Mouse (Mus musculus): ENCODE measurements around the gene Fpgs. TPM values are rescaled to one million over a fixed set of nuclear protein-coding genes. Genes with fewer than 3 reads are reported as not detected.

The Fpgs gene
- polyA plus RNA-seq, 1 experiment: 33.7 TPM

DNA sequence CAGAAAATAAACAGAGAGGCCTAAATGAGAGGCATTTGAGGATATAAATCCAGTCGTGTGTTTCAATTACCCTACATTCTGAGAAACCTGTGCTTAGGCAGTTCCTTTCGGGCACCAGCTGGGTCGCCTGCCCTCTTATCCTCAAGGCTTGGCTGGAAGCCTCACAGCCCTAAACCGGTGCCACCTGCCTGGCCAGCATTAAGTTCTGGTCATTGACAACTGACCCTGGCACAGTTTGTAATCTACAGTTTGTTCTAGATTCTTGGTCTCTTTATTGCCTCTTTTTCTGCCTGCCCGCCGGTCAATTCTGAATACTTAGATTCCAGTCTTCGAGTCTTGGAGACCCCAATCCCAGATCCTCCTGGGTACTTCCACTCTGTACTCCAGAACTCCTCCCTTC lies 10.7 kb downstream of the Fpgs start:
- DNase-seq (ENCODE audit: low read depth): peak; percentile 6
- TF ChIP-seq POLR2A (IDR thresholded peaks at IDR 0.05; ENCODE audit: borderline replicate concordance, extremely low read depth, insufficient read depth, insufficient read length, poor library complexity, severe bottlenecking) (no peak), CTCF (IDR thresholded peaks at IDR 0.05; ENCODE audit: borderline replicate concordance, extremely low read depth, insufficient read depth, insufficient read length) (no peak)

- no peak for DNase-seq (ENCODE audit: low read depth)
- TF ChIP-seq POLR2A (IDR thresholded peaks at IDR 0.05; ENCODE audit: borderline replicate concordance, extremely low read depth, insufficient read depth, insufficient read length, poor library complexity, severe bottlenecking) (no peak), CTCF (IDR thresholded peaks at IDR 0.05; ENCODE audit: borderline replicate concordance, extremely low read depth, insufficient read depth, insufficient read length) (no peak)
Observed at GRCm38 (mm10) chr2:32692496-32692895, 11.4 kb downstream of the Fpgs start.

GRCm38 (mm10) chr2:32691041-32691440 lies 12.9 kb downstream of the Fpgs start:
- DNase-seq (ENCODE audit: low read depth): no peak
- TF ChIP-seq POLR2A (IDR thresholded peaks at IDR 0.05; ENCODE audit: borderline replicate concordance, extremely low read depth, insufficient read depth, insufficient read length, poor library complexity, severe bottlenecking) (no peak), CTCF (IDR thresholded peaks at IDR 0.05; ENCODE audit: borderline replicate concordance, extremely low read depth, insufficient read depth, insufficient read length) (no peak)

- TF ChIP-seq POLR2A (IDR thresholded peaks at IDR 0.05; ENCODE audit: borderline replicate concordance, extremely low read depth, insufficient read depth, insufficient read length, poor library complexity, severe bottlenecking) (no peak), CTCF (IDR thresholded peaks at IDR 0.05; ENCODE audit: borderline replicate concordance, extremely low read depth, insufficient read depth, insufficient read length) (peak; percentile 100)
- DNase-seq (ENCODE audit: low read depth): peak; percentile 92
Observed at GRCm38 (mm10) chr2:32689420-32689819, 14.5 kb downstream of the Fpgs start.

- no peak for DNase-seq (ENCODE audit: low read depth)
- no peak for TF ChIP-seq POLR2A (IDR thresholded peaks at IDR 0.05; ENCODE audit: borderline replicate concordance, extremely low read depth, insufficient read depth, insufficient read length, poor library complexity, severe bottlenecking)
- TF ChIP-seq CTCF (IDR thresholded peaks at IDR 0.05; ENCODE audit: borderline replicate concordance, extremely low read depth, insufficient read depth, insufficient read length): no peak
Observed at GRCm38 (mm10) chr2:32687562-32687961, 16.4 kb downstream of the Fpgs start.

DNA sequence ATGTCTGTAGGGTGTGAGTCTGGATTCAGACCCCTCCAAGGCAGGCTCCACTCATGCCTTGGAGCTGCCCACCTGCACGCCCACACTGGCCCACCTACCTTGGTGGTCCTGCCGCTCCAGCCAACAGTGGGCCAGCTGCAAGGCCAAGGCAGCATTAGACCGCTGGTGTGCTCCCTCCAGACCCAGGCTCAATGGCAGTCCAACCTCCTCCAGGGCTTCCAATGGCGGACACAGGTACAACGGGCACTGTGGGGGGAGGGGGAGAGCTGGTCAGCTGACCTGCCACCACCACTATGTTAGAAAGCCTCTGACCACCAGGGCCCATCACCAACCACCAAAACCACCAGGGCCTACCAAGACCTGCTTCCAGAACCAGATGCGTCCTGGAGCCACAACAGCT lies 17.3 kb downstream of the Fpgs start:
- TF ChIP-seq CTCF (IDR thresholded peaks at IDR 0.05; ENCODE audit: borderline replicate concordance, extremely low read depth, insufficient read depth, insufficient read length): no peak
- TF ChIP-seq POLR2A (IDR thresholded peaks at IDR 0.05; ENCODE audit: borderline replicate concordance, extremely low read depth, insufficient read depth, insufficient read length, poor library complexity, severe bottlenecking): no peak
- DNase-seq (ENCODE audit: low read depth): no peak

- DNase-seq (ENCODE audit: low read depth): no peak
- TF ChIP-seq POLR2A (IDR thresholded peaks at IDR 0.05; ENCODE audit: borderline replicate concordance, extremely low read depth, insufficient read depth, insufficient read length, poor library complexity, severe bottlenecking) (no peak), CTCF (IDR thresholded peaks at IDR 0.05; ENCODE audit: borderline replicate concordance, extremely low read depth, insufficient read depth, insufficient read length) (no peak)
Observed at GRCm38 (mm10) chr2:32685807-32686206, 18.1 kb downstream of the Fpgs start.

DNA sequence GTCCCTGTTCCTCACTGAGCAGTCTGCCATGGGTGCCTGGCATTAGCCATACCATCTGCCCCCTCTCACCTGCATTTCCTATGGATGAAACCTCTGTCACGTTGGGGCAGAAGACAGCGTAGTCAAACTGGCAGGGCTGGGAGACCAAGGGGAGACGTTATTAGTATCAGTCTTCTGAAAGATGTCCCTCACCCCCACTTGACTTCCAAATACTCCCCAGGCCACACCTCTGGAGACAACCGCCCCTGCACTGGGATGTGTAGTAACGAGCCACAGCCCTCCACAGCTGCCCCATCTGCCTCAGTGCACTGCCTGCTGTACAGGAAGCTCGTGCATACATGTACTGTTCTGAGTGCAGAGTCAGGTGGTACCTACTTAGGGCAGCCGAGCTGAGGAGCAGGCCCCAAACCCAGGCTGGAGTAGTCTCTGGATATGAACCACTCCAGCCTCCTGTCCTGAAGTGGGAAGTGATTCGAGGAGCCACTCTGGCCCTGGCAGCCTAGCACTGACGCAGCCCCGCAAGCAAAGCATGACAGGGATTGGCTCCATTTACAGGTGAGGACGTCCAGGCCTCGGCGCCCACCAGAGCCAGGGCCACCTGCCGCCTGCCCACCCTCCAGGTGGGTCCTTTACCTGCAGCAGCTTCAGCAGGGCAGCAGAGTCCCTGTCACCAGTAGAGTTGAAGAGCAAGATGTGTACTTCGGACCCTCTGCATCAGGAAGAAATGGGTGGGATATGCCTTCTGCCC lies 19.1 kb downstream of the Fpgs start:
- TF ChIP-seq CTCF (IDR thresholded peaks at IDR 0.05; ENCODE audit: borderline replicate concordance, extremely low read depth, insufficient read depth, insufficient read length): no peak
- TF ChIP-seq POLR2A (IDR thresholded peaks at IDR 0.05; ENCODE audit: borderline replicate concordance, extremely low read depth, insufficient read depth, insufficient read length, poor library complexity, severe bottlenecking): no peak
- no peak for DNase-seq (ENCODE audit: low read depth)

DNA sequence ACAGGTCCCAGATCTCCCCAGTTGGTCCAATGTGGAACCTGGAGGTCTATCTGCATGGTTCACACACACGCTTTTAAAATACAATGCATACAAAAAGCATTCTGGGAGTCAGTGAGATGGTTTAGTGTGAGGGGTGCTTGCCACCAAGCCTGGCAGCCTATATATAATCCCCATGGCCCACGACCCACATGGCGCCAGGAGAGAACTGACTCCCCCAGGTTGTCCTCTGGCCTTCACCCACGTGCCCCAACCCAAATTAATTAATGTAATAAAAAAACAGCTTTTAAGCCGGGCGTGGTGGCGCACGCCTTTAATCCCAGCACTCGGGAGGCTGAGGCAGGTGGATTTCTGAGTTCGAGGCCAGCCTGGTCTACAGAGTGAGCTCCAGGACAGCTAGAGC lies 20.2 kb downstream of the Fpgs start:
- TF ChIP-seq CTCF (IDR thresholded peaks at IDR 0.05; ENCODE audit: borderline replicate concordance, extremely low read depth, insufficient read depth, insufficient read length): no peak
- no peak for TF ChIP-seq POLR2A (IDR thresholded peaks at IDR 0.05; ENCODE audit: borderline replicate concordance, extremely low read depth, insufficient read depth, insufficient read length, poor library complexity, severe bottlenecking)
- DNase-seq (ENCODE audit: low read depth): no peak

GRCm38 (mm10) chr2:32682721-32683417 lies 21.1 kb downstream of the Fpgs start:
- TF ChIP-seq POLR2A (IDR thresholded peaks at IDR 0.05; ENCODE audit: borderline replicate concordance, extremely low read depth, insufficient read depth, insufficient read length, poor library complexity, severe bottlenecking) (no peak), CTCF (IDR thresholded peaks at IDR 0.05; ENCODE audit: borderline replicate concordance, extremely low read depth, insufficient read depth, insufficient read length) (no peak)
- DNase-seq (ENCODE audit: low read depth): no peak

DNA sequence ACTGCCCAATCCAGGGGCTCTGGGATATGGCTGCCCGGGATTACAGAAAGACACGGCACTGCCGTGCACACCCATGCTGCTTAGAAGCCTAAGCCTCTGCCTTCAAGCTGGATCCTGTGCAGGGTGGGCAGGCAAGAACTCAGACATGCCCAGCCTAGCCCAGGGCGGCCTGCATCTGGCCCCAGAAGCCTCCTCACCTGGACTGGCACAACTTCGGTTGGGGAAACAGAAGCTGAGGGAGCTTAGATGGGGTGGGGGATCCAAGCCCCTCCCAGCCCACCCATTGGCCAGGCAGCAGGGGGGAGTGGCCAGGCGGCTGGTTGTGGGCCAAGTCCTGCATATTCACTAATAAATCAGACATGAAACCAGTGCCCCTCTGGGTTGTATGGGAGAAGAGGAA lies 22.2 kb downstream of the Fpgs start:
- peak; percentile 15 for DNase-seq (ENCODE audit: low read depth)

More for the DNA sequence above, 22.2 kb downstream of the Fpgs start:
- TF ChIP-seq CTCF (IDR thresholded peaks at IDR 0.05; ENCODE audit: borderline replicate concordance, extremely low read depth, insufficient read depth, insufficient read length) (no peak), POLR2A (IDR thresholded peaks at IDR 0.05; ENCODE audit: borderline replicate concordance, extremely low read depth, insufficient read depth, insufficient read length, poor library complexity, severe bottlenecking) (no peak)

Measured in brain, embryonic 14.5 days (tissue).